Mouse (Mus musculus): ENCODE measurements around the gene Cenpc1.

Gene Cenpc1

DNA sequence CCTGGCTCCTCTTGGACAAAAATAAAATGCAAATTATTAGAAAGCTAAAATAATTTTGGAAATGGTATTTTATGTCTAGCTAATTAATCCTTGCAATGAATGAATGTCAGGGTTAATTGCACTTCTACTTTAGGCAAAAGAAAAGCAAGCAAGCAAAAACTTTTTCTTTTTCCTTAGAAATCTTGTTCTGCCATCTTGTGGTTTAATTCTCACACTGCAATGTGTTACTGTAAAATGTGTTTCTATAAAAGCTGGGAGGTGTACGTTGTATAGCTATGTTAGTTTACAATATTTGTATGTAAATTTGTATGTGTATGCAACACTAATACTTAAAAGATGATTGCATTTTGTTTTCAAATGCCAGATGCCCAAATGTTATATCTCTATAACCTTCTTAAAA lies 70.8 kb downstream of the Cenpc1 start:
- no peak for DNase-seq

DNA sequence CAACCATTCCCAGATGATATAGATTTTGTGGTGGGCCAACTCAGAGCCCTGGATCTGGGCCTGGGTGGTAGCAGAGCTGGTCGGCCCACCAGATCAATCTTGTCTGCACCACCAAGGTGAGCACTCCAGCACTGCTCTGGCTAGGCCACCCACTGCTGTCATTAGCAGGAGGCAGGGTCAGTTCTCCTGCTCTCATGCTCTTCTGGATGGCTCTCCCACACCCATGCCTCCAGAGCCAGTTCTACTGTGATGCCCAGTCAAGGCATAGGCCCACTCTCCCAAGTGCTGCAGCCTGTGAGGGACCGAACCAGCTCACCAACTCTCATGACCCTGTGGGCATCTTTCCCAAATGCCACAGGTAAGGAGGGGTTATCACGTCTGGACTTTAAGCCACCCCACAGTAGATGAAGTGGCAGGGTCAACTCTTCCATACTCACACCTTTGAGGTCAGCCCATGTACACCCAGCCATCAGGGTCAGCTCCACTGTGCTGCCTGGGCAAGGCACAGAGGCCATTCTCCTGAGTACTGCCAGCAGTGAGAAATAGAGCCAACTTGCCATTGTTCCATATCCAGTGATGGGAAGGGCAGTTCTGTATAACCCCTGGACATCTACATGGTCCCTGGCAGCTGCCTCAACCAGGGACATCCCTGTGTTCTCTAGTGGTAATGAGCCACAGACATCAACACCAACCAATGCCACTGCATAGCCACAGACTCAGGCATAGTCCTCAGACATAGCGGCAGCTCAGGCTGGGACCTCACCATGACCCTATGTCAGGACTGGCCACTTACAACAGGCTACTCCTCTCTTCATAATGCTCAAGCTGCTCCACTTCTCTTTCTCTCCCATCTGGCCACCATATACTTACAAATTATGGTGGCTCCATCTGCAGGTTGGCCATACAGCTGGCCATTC lies 72.3 kb downstream of the Cenpc1 start:
- no peak for DNase-seq

DNA sequence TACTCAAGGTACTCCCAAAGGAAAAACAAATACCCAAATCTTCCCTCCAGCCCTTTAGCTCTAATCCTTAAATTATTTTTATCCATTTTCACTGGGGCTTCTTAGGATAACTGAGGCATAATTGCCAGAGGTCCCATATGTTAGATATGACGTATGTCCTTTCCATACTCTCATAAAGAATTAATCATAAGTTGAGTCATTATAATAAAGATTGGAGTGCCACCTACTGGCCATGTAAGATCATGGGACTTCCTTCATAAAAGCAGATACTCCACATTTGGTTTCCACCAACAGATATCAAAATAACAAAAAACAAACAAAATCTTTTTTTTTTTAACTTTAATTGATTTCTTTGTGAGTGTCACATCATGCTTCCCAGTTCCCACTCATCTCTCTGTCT lies 73.3 kb downstream of the Cenpc1 start:
- no peak for DNase-seq

DNA sequence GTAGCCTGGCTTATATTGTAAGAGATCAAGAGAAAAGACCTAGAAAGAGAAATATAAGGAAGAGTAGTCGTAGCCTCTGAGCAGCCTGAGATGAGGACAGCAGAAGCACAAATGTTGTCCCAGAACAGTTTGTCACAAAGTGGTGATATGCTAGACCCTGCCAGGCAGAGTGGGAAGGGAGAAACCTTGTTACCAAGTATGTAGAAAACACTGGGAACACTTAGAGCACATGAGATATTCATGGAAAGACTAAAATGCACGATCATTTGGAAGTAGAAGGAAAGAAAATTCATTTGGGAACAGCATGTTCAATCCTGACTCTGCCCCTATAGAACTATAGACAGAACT lies 77.9 kb downstream of the Cenpc1 start:
- no peak for DNase-seq

DNA sequence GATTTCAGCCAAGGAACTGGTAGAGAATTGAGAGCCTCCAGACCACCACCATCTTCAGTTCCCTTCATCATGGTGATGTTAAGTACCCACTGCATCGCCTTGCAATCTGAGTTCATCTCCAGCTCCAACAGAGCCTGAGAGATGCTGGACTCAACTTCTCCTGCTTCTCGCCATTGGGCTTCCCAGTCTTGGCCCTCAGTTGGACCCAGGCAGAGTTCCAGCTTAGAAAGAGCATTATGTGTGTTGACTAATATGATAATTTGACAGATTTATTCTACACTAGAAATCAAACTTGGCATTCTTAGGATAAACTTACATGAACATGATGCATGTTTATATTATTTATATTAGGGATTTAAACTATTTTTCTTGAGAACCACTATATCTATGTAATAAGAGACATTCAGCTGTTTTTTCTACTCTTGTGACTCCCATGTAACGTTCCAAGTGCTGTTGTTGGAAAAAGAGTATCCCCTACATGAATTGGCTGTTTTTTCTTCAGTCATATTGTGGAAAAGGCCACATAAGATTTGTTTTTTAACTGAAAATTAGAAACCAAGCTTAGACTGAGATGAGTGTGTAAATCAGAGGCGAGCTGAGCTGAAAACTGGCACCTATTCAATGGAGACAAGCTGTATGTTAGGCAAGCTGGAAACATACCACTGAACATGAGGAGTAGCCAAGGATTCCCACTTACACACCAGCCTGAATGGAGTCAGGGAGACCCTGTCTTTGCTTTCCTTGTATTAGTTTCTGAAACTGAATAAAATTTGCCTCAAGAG lies 78.5 kb downstream of the Cenpc1 start:
- no peak for DNase-seq

DNA sequence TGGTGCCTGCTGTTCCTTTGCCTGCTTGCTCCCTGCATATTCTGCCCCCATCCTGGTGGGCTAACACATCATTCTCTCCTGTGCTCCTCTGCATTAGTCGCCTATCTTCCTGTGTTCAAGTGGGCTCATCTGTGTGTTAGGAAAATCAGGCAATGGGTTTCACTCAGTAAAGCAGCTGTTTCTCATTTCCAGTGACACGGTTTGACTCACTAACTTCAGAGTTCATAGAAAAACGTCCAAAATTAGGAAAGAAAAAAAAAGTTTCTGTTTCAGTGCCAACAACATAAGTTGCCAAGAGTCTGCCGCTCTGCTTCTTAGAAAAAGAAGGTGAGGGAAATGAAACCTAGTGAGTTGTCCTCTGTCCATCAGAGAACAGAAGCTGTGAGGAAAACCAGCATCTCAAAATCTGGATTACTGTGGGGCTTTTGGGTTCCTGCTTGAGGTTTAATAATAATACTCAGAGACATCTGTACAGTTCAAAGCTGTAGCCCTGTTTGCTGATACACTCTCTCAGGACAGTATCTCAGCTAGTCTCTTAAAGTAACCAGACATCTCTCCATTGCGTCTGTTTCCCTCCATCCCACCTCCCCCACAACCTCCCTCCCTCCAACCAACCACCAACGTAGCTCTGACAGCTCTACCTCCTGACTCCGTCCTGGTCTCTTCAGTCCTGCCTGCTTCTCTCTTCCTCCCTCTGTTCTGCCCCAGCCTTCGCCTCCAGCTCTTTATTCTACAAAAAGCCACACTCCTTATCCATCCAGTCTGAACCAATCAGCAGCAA lies 87.5 kb downstream of the Cenpc1 start:
- no peak for DNase-seq

DNA sequence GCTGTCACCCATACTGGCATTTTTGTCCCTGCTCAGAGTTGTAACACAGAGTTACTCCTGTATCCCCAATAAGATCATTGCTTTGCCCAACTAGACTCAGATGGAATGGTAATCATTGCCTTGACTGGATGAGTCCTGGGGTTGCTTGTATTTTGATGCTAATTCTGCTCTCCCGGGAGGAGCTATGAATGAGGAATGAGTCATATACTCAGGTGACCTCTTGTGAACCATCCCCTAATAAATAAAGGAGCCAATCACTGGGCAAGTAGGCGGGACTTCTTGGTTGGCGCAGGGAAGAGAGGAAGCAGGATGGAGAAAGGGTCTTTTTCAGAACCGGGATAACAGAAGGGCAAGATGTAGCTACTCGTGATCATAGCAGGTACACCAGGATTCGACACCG lies 102.6 kb downstream of the Cenpc1 start:
- DNase-seq, result no peak

Measured in cerebellum, adult 8-10 months (tissue).